Mouse (Mus musculus) brain, embryonic 14.5 days (tissue): Measurements from ENCODE around the gene Relt. TPM values are rescaled to one million over a fixed set of nuclear protein-coding genes. Genes with fewer than 3 reads are reported as not detected.

ENCODE experiments used
- DNase-seq: peaks from one replicate; pipeline ENCODE4 v3.0.0-alpha.2; 2011; ENCODE audit warnings: low read depth
- CTCF ChIP-seq: fragments of 200-500 bp; IDR thresholded peaks from 2 replicates; pipeline ENCODE4 v1.5.1; 2012; ENCODE audit warnings: inconsistent platforms, mild to moderate bottlenecking, moderate library complexity, borderline replicate concordance; ENCODE audit not compliant: insufficient read depth, insufficient read length; ENCODE audit errors: extremely low read depth
- POLR2A ChIP-seq: fragments of 200-500 bp; IDR thresholded peaks from 2 replicates; pipeline ENCODE4 v1.6.1; 2012; ENCODE audit warnings: mild to moderate bottlenecking, inconsistent platforms, borderline replicate concordance; ENCODE audit not compliant: poor library complexity, insufficient read depth, insufficient read length, severe bottlenecking; ENCODE audit errors: extremely low read depth
- polyA plus RNA-seq: library from polyadenylated mRNA; depleted of rRNA; stranded (reverse); fragments of >200 nt; gene quantifications from 2 replicates; pipeline ENCODE4 v1.2.3, GENCODE M21; 2012; rRNA removed

Relt gene
- polyA plus RNA-seq, 1 experiment: 6.2 TPM

DNA sequence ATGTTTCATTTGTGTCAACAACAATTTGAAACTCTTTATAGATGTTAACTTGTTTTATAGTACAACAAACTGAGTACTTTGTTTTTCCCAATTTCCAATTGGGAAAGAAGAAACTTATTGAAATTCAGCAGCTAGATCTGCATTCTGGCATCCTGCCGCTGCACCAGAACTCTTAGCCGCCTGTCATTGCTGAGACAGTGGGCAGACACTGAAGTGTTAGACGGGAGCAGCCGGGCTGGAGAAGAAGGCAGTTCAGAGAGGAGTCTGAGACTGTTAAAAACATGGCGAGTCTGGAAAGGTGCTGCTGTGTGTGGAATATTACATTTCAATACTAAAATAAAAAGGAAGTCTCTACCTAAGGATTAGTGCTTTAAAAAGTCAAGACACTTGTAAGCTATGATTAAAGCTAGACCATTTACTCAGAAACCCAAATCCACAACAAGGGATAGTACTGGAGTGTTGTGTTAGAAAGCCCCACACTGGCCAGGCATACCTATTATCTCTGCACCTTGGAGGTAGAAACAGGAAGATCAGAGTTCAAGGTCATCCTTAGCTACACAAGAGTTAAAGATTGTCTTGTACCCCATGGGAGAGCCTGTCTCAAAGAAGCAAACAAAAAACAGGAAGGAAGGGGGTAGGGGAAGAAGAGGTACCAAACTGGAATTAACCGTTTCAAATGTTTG is 46.3 kb downstream of the Relt start:
- TF ChIP-seq POLR2A (no peak), CTCF (no peak)
- peak; percentile 80 for DNase-seq

DNA sequence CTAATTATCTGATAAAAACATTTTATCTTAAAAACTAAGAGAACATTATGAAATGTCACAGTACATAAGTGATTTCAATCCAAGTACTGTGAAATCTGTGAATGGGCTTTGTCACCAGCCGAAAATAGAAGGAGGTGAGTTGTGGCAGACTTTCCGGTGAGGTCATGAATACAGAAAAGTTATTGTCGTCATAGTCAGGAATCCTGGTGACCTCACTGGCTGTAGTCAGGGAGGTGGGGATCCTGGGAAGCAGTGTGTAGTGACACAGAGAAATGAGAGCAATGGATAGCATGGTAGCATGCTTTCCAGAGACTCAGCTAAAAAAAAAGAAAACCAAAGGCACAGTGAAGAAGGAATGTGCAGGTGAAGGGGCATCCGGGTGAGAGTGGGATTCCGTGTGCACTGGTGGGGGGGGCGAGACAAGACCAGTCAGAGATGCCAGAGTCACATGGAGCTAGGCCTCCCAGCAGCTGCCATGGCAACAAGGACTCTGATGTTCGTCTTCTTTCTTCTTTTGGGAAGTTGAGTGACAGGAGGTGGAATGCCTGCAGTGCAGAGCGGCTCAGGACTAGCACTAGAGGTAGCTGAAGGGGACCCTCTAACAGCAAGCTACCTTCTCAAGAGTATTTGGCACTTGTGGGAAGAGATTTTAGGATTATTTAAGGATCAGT is 47.2 kb downstream of the Relt start:
- TF ChIP-seq POLR2A (no peak), CTCF (no peak)
- peak; percentile 74 for DNase-seq

DNA sequence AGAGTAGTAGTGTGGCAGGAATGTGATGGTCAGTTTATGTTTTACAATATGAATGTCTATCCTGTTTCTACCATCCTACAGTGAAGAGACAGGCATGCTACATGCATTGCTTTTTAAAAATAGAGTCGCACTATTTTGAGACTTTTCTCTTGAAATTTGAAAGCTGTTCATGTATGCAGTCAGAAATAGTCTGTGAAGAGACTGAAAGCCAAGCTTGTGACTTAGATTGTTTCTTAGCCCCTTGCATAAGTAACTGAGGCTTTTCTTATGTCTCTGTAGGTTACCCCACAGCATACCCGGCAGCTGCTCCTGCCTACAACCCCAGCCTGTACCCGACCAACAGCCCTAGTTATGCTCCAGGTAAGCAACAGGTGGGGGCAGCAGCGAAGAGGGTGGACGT is 50.6 kb downstream of the Relt start:
- TF ChIP-seq POLR2A (no peak), CTCF (no peak)
- DNase-seq: no peak

DNA sequence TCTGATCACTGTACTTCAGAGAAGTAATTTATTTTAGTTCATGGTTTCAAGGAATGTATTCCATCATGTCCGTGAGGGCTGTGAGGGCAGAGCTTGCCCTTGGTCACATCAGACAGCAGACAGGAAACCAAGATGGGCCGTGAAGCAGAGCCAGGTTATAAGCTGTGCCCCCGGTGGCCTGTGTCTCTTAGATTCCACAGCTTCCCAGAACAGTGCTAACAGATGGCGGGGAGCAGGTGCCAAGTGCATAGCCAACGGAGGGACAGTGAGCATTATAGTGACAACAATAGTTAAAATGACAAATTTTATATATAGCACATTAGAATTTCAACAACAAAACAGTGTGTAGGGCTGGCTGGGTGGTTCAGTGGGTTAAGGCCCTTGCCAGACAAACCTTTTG is 51.3 kb downstream of the Relt start:
- DNase-seq: peak; percentile 28
- TF ChIP-seq POLR2A (no peak), CTCF (no peak)

DNA sequence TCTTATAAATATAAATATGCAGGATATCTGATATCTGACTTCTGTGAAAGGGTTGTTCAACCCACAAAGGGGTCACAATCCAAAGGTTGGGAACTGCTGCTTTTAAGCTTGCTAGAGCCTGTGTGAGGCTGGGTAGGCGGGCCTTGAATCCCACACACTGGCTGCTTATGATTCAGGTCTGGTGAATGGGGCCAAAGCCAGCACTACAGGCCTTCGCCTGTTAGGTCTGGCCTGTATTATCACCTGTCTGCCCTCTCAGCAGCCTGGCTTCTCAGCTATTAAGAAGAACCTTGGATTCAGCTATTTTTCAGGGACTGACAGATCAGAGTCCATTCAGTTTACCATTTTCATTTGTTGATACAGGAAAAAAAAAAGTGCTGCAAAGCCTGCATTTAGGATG is 57.9 kb downstream of the Relt start:
- TF ChIP-seq CTCF (no peak), POLR2A (no peak)
- no peak for DNase-seq

DNA sequence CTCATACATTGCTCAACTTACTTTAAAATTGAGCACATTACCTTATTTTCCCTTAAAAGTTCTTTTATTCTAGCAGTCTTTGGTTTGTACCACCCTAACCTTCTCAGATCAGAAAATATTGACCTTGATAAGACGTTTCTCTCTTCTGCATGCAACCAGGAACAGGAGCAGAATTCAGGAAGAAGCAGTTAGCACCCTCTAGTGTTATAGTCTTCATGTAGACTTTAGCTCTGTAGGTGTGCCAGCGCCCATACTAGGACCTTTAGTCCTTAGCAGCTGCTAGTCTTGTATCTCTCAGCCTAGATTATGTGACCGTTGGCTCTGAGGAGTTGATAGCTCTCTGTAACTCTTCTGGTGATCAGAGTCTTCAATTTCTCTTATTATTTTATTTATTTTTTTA is 64.4 kb downstream of the Relt start:
- DNase-seq: peak; percentile 27

More for the DNA sequence above, 64.4 kb downstream of the Relt start:
- TF ChIP-seq POLR2A (no peak), CTCF (peak; percentile 12; the same call in 1 of the 2 replicates)

Other genes with a start within 250 kb of the Relt start
- 7.0 and 9.7 TPM in 2 replicates for gene Plekhb1, start 201.0 kb downstream of the Relt start, polyA plus RNA-seq
- gene Fam168a, start 156.8 kb downstream of the Relt start, polyA plus RNA-seq: 150 and 158 TPM in 2 replicates
- 20.8 and 30.3 TPM in 2 replicates for gene Arhgef17, start 68.7 kb upstream of the Relt start, polyA plus RNA-seq
- 3.2 and 3.6 TPM in 2 replicates for gene P2ry6, start 111.2 kb upstream of the Relt start, polyA plus RNA-seq
- 0.09 and 0.34 TPM in 2 replicates for gene P2ry2, start 149.4 kb upstream of the Relt start, polyA plus RNA-seq
- gene Fchsd2, start 229.4 kb upstream of the Relt start, polyA plus RNA-seq: 40.7 and 54.0 TPM in 2 replicates